Mouse (Mus musculus) layer of hippocampus, adult 11-12 months (tissue): Measurements from ENCODE around the gene Parp9.
"Not testable (repeated sequence)": the region's sequence is repeated elsewhere in the genome, so short reads cannot be mapped to it uniquely, and the experiment has no call there.

ENCODE experiments used
- DNase-seq: peaks from one replicate; pipeline ENCODE4 v3.0.0; 2022; ENCODE audit warnings: low spot score

The Parp9 gene

GRCm38 (mm10) chr16:35998852-35999251 lies 60.6 kb downstream of the Parp9 start:
- DNase-seq: not testable (repeated sequence)

- DNase-seq: no peak
Observed at GRCm38 (mm10) chr16:36008396-36008795, 70.1 kb downstream of the Parp9 start.

- no peak for DNase-seq
Observed at GRCm38 (mm10) chr16:36016335-36016734, 78.1 kb downstream of the Parp9 start.
